8 mouse cellular contexts compared by ENCODE assay signal in the genomic region with DNA sequence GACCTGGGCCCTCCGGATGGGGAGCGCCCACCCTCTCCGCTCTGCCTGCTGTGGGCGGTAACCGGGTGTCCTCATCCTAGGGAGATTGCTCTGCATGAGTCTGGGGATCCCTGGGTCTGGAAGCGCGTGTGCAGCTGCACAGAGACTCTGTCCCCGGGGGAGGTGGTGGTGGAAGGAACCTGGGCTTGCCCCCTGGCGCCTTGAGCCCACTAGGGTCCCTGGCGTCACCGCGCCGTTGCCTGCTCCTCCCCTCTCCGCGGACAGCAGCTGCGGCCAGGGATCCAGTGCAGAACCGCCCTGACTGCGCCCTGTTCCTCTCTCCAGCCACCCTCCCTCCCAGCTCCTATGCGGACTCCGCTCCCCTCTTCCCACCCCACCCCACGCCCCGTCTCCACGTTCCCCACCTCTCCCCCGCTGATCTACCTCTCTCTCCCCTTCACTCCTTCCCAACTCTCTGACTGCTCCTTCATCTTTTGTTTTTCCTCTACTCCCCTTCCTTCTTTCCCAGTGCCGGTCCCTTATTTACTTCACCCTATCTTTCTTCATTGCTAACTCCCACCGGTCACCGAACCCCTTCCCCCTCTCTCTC.
DNase-seq lines count a peak whose midpoint lies in the region; ATAC-seq lines count a peak whose summit lies in the region.

No protein-coding gene starts in this region.

- H3K4me3 ChIP-seq in forebrain, embryonic 16.5 days (replicated peaks; ENCODE audit: low read length) = peak overlapping the region; percentile 50
- H3K4me3 ChIP-seq in hindbrain, embryonic 12.5 days = peak overlapping the region; percentile 50
- peak overlapping the region; percentile 45 for H3K4me3 ChIP-seq in liver, embryonic 15.5 days (replicated peaks)

- no peak overlapping the region for H3K27ac ChIP-seq in forebrain, embryonic 16.5 days (ENCODE audit: low read length)
- peak overlapping the region; percentile 30; the same call in 1 of the 2 replicates for H3K27ac ChIP-seq in hindbrain, embryonic 12.5 days
- H3K27ac ChIP-seq in liver, embryonic 15.5 days (replicated peaks) = no peak overlapping the region

- no peak for DNase-seq in frontal cortex, postnatal 14 days (ENCODE audit: low spot score in 2 of 2)
- DNase-seq in adrenal gland, adult 18-20 months (ENCODE audit: low spot score in 2 of 2) = peak; percentile 32 to 44
- DNase-seq in ovary, postnatal 14 days (ENCODE audit: low spot score) = peak; percentile 42
- DNase-seq in thymus, postnatal 25 days = no peak

- H3K9me3 ChIP-seq in forebrain, embryonic 16.5 days (ENCODE audit: control insufficient read depth, low read length) = no peaks in the 10 kb centered on the region
- H3K9me3 ChIP-seq in hindbrain, embryonic 12.5 days (replicated peaks) = no peaks in the 10 kb centered on the region
- H3K9me3 ChIP-seq in liver, embryonic 15.5 days (replicated peaks) = no peaks in the 10 kb centered on the region

- H3K4me1 ChIP-seq in forebrain, embryonic 16.5 days (replicated peaks; ENCODE audit: control insufficient read depth, insufficient read depth, low read length) = peaks cover 9% of the 10 kb centered on the region; the same call in 1 of the 2 replicates
- peaks cover 21% of the 10 kb centered on the region for H3K4me1 ChIP-seq in hindbrain, embryonic 12.5 days
- H3K4me1 ChIP-seq in liver, embryonic 15.5 days (replicated peaks) = 0 out of 2 replicates have a peak, but pooled peaks cover 12% of the 10 kb centered on the region

- H3K9ac ChIP-seq in forebrain, embryonic 16.5 days (replicated peaks; ENCODE audit: low read depth, low read length) = peak overlapping the region; percentile 67
- H3K9ac ChIP-seq in hindbrain, embryonic 12.5 days = peak overlapping the region; percentile 71
- no peak overlapping the region for H3K9ac ChIP-seq in liver, embryonic 15.5 days

- H3K36me3 ChIP-seq in forebrain, embryonic 16.5 days (ENCODE audit: control insufficient read depth, insufficient read depth) = no peaks in the 10 kb centered on the region
- H3K36me3 ChIP-seq in hindbrain, embryonic 12.5 days = no peaks in the 10 kb centered on the region
- H3K36me3 ChIP-seq in liver, embryonic 15.5 days (replicated peaks) = no peaks in the 10 kb centered on the region

- peak; percentile 72 for ATAC-seq in frontal cortex, adult (ENCODE audit: low TSS enrichment)
- ATAC-seq in forebrain, embryonic 16.5 days = peak; percentile 80
- peak; percentile 85 for ATAC-seq in hindbrain, embryonic 12.5 days (ENCODE audit: low FRiP score)
- no peak for ATAC-seq in liver, embryonic 15.5 days (ENCODE audit: insufficient read depth)

- H3K27me3 ChIP-seq in forebrain, embryonic 16.5 days (replicated peaks; ENCODE audit: control insufficient read depth, insufficient read depth, low read length) = peaks cover 11% of the 10 kb centered on the region
- peaks cover 18% of the 10 kb centered on the region for H3K27me3 ChIP-seq in hindbrain, embryonic 12.5 days
- H3K27me3 ChIP-seq in liver, embryonic 15.5 days = peaks cover 47% of the 10 kb centered on the region

- WGBS in forebrain, embryonic 16.5 days = 1% methylated on average over 24 of the region's 27 CpGs
- WGBS in hindbrain, embryonic 12.5 days = under 1% methylated on average over 27 of the region's 27 CpGs
- WGBS in liver, embryonic 15.5 days (ENCODE audit: insufficient replicate concordance) = under 1% methylated on average over 27 of the region's 27 CpGs

- peak overlapping the region; percentile 87 for H3K4me2 ChIP-seq in forebrain, embryonic 16.5 days (ENCODE audit: low read length)
- H3K4me2 ChIP-seq in hindbrain, embryonic 12.5 days (replicated peaks) = peak overlapping the region; percentile 97
- H3K4me2 ChIP-seq in liver, embryonic 15.5 days = peak overlapping the region; percentile 65

Comparison
In these comparisons a context has a peak if more than half of its experiments do, and no peak if none do; other contexts are left out.
1. DNase-seq: peak in adrenal gland, adult 18-20 months (2 of 2) and ovary, postnatal 14 days (single experiment); none in frontal cortex, postnatal 14 days (0 of 2) and thymus, postnatal 25 days (single experiment).
2. Peak in every context shown above with its lines, with median percentiles within 50 percentile points of each other: H3K4me2 ChIP-seq and H3K4me3 ChIP-seq.